Mouse (Mus musculus): ENCODE results near the gene Psme1. TPM values are rescaled to one million over a fixed set of nuclear protein-coding genes. Genes with fewer than 3 reads are reported as not detected.

Psme1 gene
- polyA plus RNA-seq, 1 experiment from 2014 or later, result 159 TPM

Other genes starting within 250 kb of the Psme1 start
- gene Dhrs4, start 99.4 kb upstream of the Psme1 start, polyA plus RNA-seq (2015; fragmentation: Nextera tagmentation; extraction: Ambion mirVana), result 121 TPM in 2 replicates
- gene Carmil3, start 87.5 kb upstream of the Psme1 start, polyA plus RNA-seq (2015; fragmentation: Nextera tagmentation; extraction: Ambion mirVana), result 2.1 and 2.2 TPM in 2 replicates
- gene Cpne6, start 67.7 kb upstream of the Psme1 start, polyA plus RNA-seq (2015; fragmentation: Nextera tagmentation; extraction: Ambion mirVana), result 0.23 and 0.42 TPM in 2 replicates
- not detected in 2 replicates for gene Nrl, start 53.1 kb upstream of the Psme1 start, polyA plus RNA-seq (2015; fragmentation: Nextera tagmentation; extraction: Ambion mirVana)
- 48.5 and 52.8 TPM in 2 replicates for gene Pck2, start 37.9 kb upstream of the Psme1 start, polyA plus RNA-seq (2015; fragmentation: Nextera tagmentation; extraction: Ambion mirVana)
- 63.6 and 75.7 TPM in 2 replicates for gene Dcaf11, start 18.1 kb upstream of the Psme1 start, polyA plus RNA-seq (2015; fragmentation: Nextera tagmentation; extraction: Ambion mirVana)
- gene A730061H03Rik, start 17.7 kb upstream of the Psme1 start, polyA plus RNA-seq (2015; fragmentation: Nextera tagmentation; extraction: Ambion mirVana), result 1.2 and 1.4 TPM in 2 replicates
- 0.50 and 1.2 TPM in 2 replicates for gene Fitm1, start 2.5 kb upstream of the Psme1 start, polyA plus RNA-seq (2015; fragmentation: Nextera tagmentation; extraction: Ambion mirVana)
- gene Emc9, start 7.2 kb downstream of the Psme1 start, polyA plus RNA-seq (2015; fragmentation: Nextera tagmentation; extraction: Ambion mirVana), result 9.4 and 11.2 TPM in 2 replicates
- gene Psme2, start 13.0 kb downstream of the Psme1 start, polyA plus RNA-seq (2015; fragmentation: Nextera tagmentation; extraction: Ambion mirVana), result 265 and 289 TPM in 2 replicates
- 16.7 and 18.4 TPM in 2 replicates for gene Rnf31, start 13.6 kb downstream of the Psme1 start, polyA plus RNA-seq (2015; fragmentation: Nextera tagmentation; extraction: Ambion mirVana)
- gene Irf9, start 25.4 kb downstream of the Psme1 start, polyA plus RNA-seq (2015; fragmentation: Nextera tagmentation; extraction: Ambion mirVana), result 11.6 and 12.1 TPM in 2 replicates
- gene Rec8, start 39.9 kb downstream of the Psme1 start, polyA plus RNA-seq (2015; fragmentation: Nextera tagmentation; extraction: Ambion mirVana), result 9.2 and 10.7 TPM in 2 replicates
- 81.1 and 82.4 TPM in 2 replicates for gene Ipo4, start 57.8 kb downstream of the Psme1 start, polyA plus RNA-seq (2015; fragmentation: Nextera tagmentation; extraction: Ambion mirVana)
- gene Gm49378, start 59.8 kb downstream of the Psme1 start, polyA plus RNA-seq (2015; fragmentation: Nextera tagmentation; extraction: Ambion mirVana), result 1.3 and 1.7 TPM in 2 replicates
- 123 and 124 TPM in 2 replicates for gene Tm9sf1, start 65.7 kb downstream of the Psme1 start, polyA plus RNA-seq (2015; fragmentation: Nextera tagmentation; extraction: Ambion mirVana)
- 0.40 and 0.59 TPM in 2 replicates for gene Tssk4, start 72.1 kb downstream of the Psme1 start, polyA plus RNA-seq (2015; fragmentation: Nextera tagmentation; extraction: Ambion mirVana)
- gene Mdp1, start 82.4 kb downstream of the Psme1 start, polyA plus RNA-seq (2015; fragmentation: Nextera tagmentation; extraction: Ambion mirVana), result 51.3 and 54.3 TPM in 2 replicates
- 53.5 and 54.6 TPM in 2 replicates for gene Gmpr2, start 93.8 kb downstream of the Psme1 start, polyA plus RNA-seq (2015; fragmentation: Nextera tagmentation; extraction: Ambion mirVana)
- gene Nedd8, start 94.0 kb downstream of the Psme1 start, polyA plus RNA-seq (2015; fragmentation: Nextera tagmentation; extraction: Ambion mirVana), result 495 and 515 TPM in 2 replicates
- 33.9 and 40.4 TPM in 2 replicates for gene Tinf2, start 103.7 kb downstream of the Psme1 start, polyA plus RNA-seq (2015; fragmentation: Nextera tagmentation; extraction: Ambion mirVana)
- 17.9 and 30.5 TPM in 2 replicates for gene Tgm1, start 135.8 kb downstream of the Psme1 start, polyA plus RNA-seq (2015; fragmentation: Nextera tagmentation; extraction: Ambion mirVana)
- gene Rabggta, start 144.1 kb downstream of the Psme1 start, polyA plus RNA-seq (2015; fragmentation: Nextera tagmentation; extraction: Ambion mirVana), result 30.0 and 35.8 TPM in 2 replicates
- gene Dhrs1, start 167.6 kb downstream of the Psme1 start, polyA plus RNA-seq (2015; fragmentation: Nextera tagmentation; extraction: Ambion mirVana), result 92.9 and 96.4 TPM in 2 replicates
- 34.3 and 36.7 TPM in 2 replicates for gene Nop9, start 167.6 kb downstream of the Psme1 start, polyA plus RNA-seq (2015; fragmentation: Nextera tagmentation; extraction: Ambion mirVana)
- 11.8 and 12.9 TPM in 2 replicates for gene Cideb, start 180.3 kb downstream of the Psme1 start, polyA plus RNA-seq (2015; fragmentation: Nextera tagmentation; extraction: Ambion mirVana)
- gene Ltb4r2, start 183.3 kb downstream of the Psme1 start, polyA plus RNA-seq (2015; fragmentation: Nextera tagmentation; extraction: Ambion mirVana), result 0.85 and 0.96 TPM in 2 replicates
- gene Ltb4r1, start 187.8 kb downstream of the Psme1 start, polyA plus RNA-seq (2015; fragmentation: Nextera tagmentation; extraction: Ambion mirVana), result 3.8 and 4.7 TPM in 2 replicates
- gene Adcy4, start 206.0 kb downstream of the Psme1 start, polyA plus RNA-seq (2015; fragmentation: Nextera tagmentation; extraction: Ambion mirVana), result 6.3 and 8.0 TPM in 2 replicates
- 32.0 and 36.9 TPM in 2 replicates for gene Ripk3, start 210.7 kb downstream of the Psme1 start, polyA plus RNA-seq (2015; fragmentation: Nextera tagmentation; extraction: Ambion mirVana)
- 35.5 and 40.9 TPM in 2 replicates for gene Nfatc4, start 245.0 kb downstream of the Psme1 start, polyA plus RNA-seq (2015; fragmentation: Nextera tagmentation; extraction: Ambion mirVana)

Measured in stomach, embryonic 15.5 days (tissue).